Mouse (Mus musculus) brain, embryonic 14.5 days (tissue): Measurements from ENCODE around the gene Ift80. TPM values are rescaled to one million over a fixed set of nuclear protein-coding genes. Genes with fewer than 3 reads are reported as not detected.

Experiments
- DNase-seq: peaks from one replicate; pipeline ENCODE4 v3.0.0-alpha.2; 2011; ENCODE audit warnings: low read depth
- CTCF ChIP-seq: fragments of 200-500 bp; IDR thresholded peaks from 2 replicates; pipeline ENCODE4 v1.5.1; 2012; ENCODE audit warnings: inconsistent platforms, mild to moderate bottlenecking, moderate library complexity, borderline replicate concordance; ENCODE audit not compliant: insufficient read depth, insufficient read length; ENCODE audit errors: extremely low read depth
- POLR2A ChIP-seq: fragments of 200-500 bp; IDR thresholded peaks from 2 replicates; pipeline ENCODE4 v1.6.1; 2012; ENCODE audit warnings: mild to moderate bottlenecking, inconsistent platforms, borderline replicate concordance; ENCODE audit not compliant: poor library complexity, insufficient read depth, insufficient read length, severe bottlenecking; ENCODE audit errors: extremely low read depth
- polyA plus RNA-seq: library from polyadenylated mRNA; depleted of rRNA; stranded (reverse); fragments of >200 nt; gene quantifications from 2 replicates; pipeline ENCODE4 v1.2.3, GENCODE M21; 2012; rRNA removed

The Ift80 gene
- polyA plus RNA-seq: 11.4 and 12.9 TPM in 2 replicates

- no peak for TF ChIP-seq POLR2A
- peak; percentile 99 for DNase-seq
Measured at GRCm38 (mm10) chr3:69004437-69005337, at the start of gene Ift80, which contains the start of gene Smc4. TSS of gene Ift80 (minus strand) at chr3:69004570. TSS of gene Smc4 (plus strand) at chr3:69004738.

- no peak for TF ChIP-seq POLR2A
- no peak for DNase-seq
Measured at GRCm38 (mm10) chr3:69051894-69052293, 47.5 kb upstream of the Ift80 start.

DNA sequence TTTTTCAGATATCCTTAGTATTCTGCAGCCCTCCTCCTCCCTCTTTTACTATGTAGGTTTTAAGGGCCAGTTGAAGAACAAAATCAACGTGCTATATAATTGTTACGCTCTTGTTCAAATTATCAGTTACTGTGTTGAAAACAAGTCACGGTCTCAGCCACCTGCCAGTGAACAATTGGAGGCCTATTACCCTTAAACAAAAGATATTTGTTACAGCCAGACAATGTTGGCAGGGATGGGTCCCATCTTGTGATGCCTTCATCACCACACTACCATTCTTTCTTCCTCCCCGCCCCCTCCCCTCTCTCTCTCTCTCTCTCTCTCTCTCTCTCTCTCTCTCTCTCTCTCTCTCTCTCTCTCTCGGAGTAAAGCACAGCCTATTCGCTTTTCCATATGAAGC lies 44.6 kb upstream of the Ift80 start:
- DNase-seq: no peak
- no peak for TF ChIP-seq CTCF
- no peak for TF ChIP-seq POLR2A

GRCm38 (mm10) chr3:69047684-69048083 lies 43.3 kb upstream of the Ift80 start:
- TF ChIP-seq CTCF (no peak), POLR2A (no peak)
- DNase-seq: no peak

- TF ChIP-seq CTCF (no peak), POLR2A (no peak)
- DNase-seq: no peak
Measured at GRCm38 (mm10) chr3:69046509-69046908, 42.1 kb upstream of the Ift80 start.

GRCm38 (mm10) chr3:69045750-69046149 lies 41.4 kb upstream of the Ift80 start:
- peak; percentile 44 for DNase-seq
- no peak for TF ChIP-seq CTCF
- no peak for TF ChIP-seq POLR2A

GRCm38 (mm10) chr3:69045400-69045703 lies 41.0 kb upstream of the Ift80 start:
- DNase-seq: no peak
- no peak for TF ChIP-seq CTCF

- peak; percentile 97 for DNase-seq
- no peak for TF ChIP-seq CTCF
- TF ChIP-seq POLR2A: peak; percentile 99
Measured at GRCm38 (mm10) chr3:69044645-69045399, 40.5 kb upstream of the Ift80 start, which contains the start of gene Trim59. TSS of gene Trim59 (minus strand) at chr3:69044755.

GRCm38 (mm10) chr3:69044167-69044591 lies 39.8 kb upstream of the Ift80 start:
- peak; percentile 80 for DNase-seq
- no peak for TF ChIP-seq POLR2A
- TF ChIP-seq CTCF: no peak

DNA sequence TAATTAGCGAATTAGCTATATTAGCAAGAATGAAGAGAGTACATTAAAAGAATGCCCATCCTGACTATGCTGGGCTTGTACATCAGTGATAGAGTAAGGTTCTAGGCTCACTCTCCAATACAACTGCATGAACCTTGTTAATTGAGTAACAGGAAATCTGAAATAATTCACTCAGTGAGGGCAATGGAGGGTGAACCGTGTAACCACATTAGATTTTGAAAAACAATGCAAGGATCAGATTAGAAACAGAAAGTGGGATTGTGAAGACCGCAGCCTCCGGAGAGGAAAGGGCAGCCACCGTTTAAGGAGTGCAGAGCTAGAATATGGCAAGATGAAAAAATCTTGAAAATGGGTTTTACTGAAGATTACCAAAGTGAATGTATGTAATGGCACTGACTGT lies 36.9 kb upstream of the Ift80 start:
- TF ChIP-seq POLR2A: no peak
- TF ChIP-seq CTCF: no peak
- DNase-seq: no peak

DNA sequence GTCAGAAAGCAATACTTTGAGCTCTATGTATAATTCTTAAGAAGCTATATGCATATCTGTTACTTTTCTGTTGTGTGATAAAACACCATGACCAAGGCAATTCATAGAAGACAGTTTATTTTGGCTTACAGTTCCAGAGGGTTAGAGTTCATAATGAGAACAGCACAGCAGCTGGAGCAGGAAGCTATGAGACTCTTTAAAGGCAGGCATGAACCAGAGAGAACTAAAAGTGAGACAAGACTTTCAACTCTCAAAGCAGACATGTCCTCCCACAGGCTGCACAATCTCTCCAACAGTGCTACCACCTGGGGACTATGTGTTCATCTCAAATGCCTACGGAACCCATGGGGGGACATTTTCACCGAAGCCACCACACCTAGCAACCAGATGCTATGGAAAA lies 35.7 kb upstream of the Ift80 start:
- TF ChIP-seq POLR2A (no peak), CTCF (no peak)
- DNase-seq: no peak

- no peak for TF ChIP-seq CTCF
- TF ChIP-seq POLR2A: no peak
Measured at GRCm38 (mm10) chr3:69026133-69026783, 21.9 kb upstream of the Ift80 start.

More at GRCm38 (mm10) chr3:69026133-69026783, 21.9 kb upstream of the Ift80 start:
- no peak for DNase-seq
